Mouse (Mus musculus) lung, embryonic 16.5 days (tissue): ENCODE measurements around the gene Gm28230. TPM values are rescaled to one million over a fixed set of nuclear protein-coding genes. Genes with fewer than 3 reads are reported as not detected.
A peak's percentile ranks its signal among the peaks of the same experiment; 100 is the strongest.

Source experiments
- ATAC-seq: fragments of 200-750 bp; cut with Nextera tagmentation; 2 replicates; pipeline ENCODE4 v1.8.0; 2017; ENCODE audit warnings: low read depth, mild to moderate bottlenecking, moderate library complexity
- H3K27ac ChIP-seq: fragments of 300-500 bp; sonication (generic); 2 replicates; pipeline ENCODE4 v1.5.1; 2014; ENCODE audit warnings: mild to moderate bottlenecking, control low read depth, low read length
- H3K27me3 ChIP-seq: fragments of 300-500 bp; sonication (generic); 2 replicates; pipeline ENCODE4 v1.6.1; 2014; ENCODE audit warnings: low read depth, low read length, mixed read lengths; ENCODE audit not compliant: control insufficient read depth, insufficient read depth
- H3K36me3 ChIP-seq: fragments of 300-500 bp; sonication (generic); 2 replicates; pipeline ENCODE4 v1.6.1; 2014; ENCODE audit warnings: low read length; ENCODE audit not compliant: control insufficient read depth, insufficient read depth
- H3K4me1 ChIP-seq: fragments of 300-500 bp; sonication (generic); replicated peaks from 2 replicates; pipeline ENCODE4 v1.6.1; 2014; ENCODE audit warnings: low read length, mixed read lengths; ENCODE audit not compliant: control insufficient read depth, insufficient read depth
- H3K4me2 ChIP-seq: fragments of 300-500 bp; sonication (generic); 2 replicates; pipeline ENCODE4 v1.6.1; 2014; ENCODE audit warnings: low read depth, low read length, control low read depth
- H3K4me3 ChIP-seq: fragments of 300-500 bp; sonication (generic); 2 replicates; pipeline ENCODE4 v1.5.1; 2014; ENCODE audit warnings: mild to moderate bottlenecking, low read length, control low read depth
- H3K9ac ChIP-seq: fragments of 300-500 bp; sonication (generic); 2 replicates; pipeline ENCODE4 v1.6.1; 2014; ENCODE audit warnings: low read length, control low read depth
- H3K9me3 ChIP-seq: fragments of 300-500 bp; sonication (generic); 2 replicates; pipeline ENCODE4 v1.6.1; 2016; ENCODE audit warnings: low read length; ENCODE audit not compliant: control insufficient read depth
- WGBS: fragments of 180-500 bp; shearing (Covaris S2); extraction: QIAGEN DNeasy Blood & Tissue Kit; methylation state at CpG from one replicate; pipeline ENCODE4 v1.1.7; 2014; 5-methylcytosine and 5-hydroxymethylcytosine counted together
- polyA plus RNA-seq: library from polyadenylated mRNA; unstranded; fragments of >200 nt; fragmentation: Nextera tagmentation; extraction: Ambion mirVana; gene quantifications from 2 replicates; pipeline ENCODE4 v1.2.1, GENCODE M21; 2015

Gene Gm28230
- polyA plus RNA-seq, 1 experiment from 2014 or later = not detected

- Histone ChIP-seq H3K9me3 (no peaks in the 10 kb centered on the region), H3K27me3 (peaks cover 94% of the 10 kb centered on the region)
Measured at GRCm38 (mm10) chr2:74709465-74710419, 16.8 kb upstream of the Gm28230 start.

GRCm38 (mm10) chr2:74710929-74711543 is 15.5 kb upstream of the Gm28230 start:
- Histone ChIP-seq H3K9me3 (no peaks in the 10 kb centered on the region), H3K27ac (no peak overlapping the region), H3K4me3 (no peak overlapping the region), H3K9ac (no peak overlapping the region), H3K36me3 (no peaks in the 10 kb centered on the region), H3K4me1 (peaks cover 5% of the 10 kb centered on the region; the same call in 1 of the 2 replicates), H3K4me2 (no peak overlapping the region), H3K27me3 (peaks cover 94% of the 10 kb centered on the region)
- no peak for ATAC-seq
- under 1% methylated on average over 16 of the region's 16 CpGs for WGBS

More at GRCm38 (mm10) chr2:74709465-74710419, 16.8 kb upstream of the Gm28230 start:
- no peaks in the 10 kb centered on the region for H3K36me3 ChIP-seq
- peaks cover 13% of the 10 kb centered on the region for H3K4me1 ChIP-seq
- H3K4me2 ChIP-seq = no peak overlapping the region
- H3K9ac ChIP-seq = no peak overlapping the region
- ATAC-seq = no peak
- no peak overlapping the region for H3K27ac ChIP-seq
- 5% methylated on average over 5 of the region's 5 CpGs for WGBS
- no peak overlapping the region for H3K4me3 ChIP-seq

- Histone ChIP-seq H3K9ac (no peak within 1 kb of the TSS), H3K9me3 (no peaks in the 10 kb centered on the region), H3K4me3 (peak within 1 kb of the TSS; percentile 31), H3K27me3 (peaks cover 94% of the 10 kb centered on the region), H3K27ac (no peak within 1 kb of the TSS), H3K36me3 (no peaks in the 10 kb centered on the region), H3K4me2 (peak within 1 kb of the TSS; percentile 43), H3K4me1 (peaks cover 5% of the 10 kb centered on the region; the same call in 1 of the 2 replicates)
- peak; percentile 26; the same call in 1 of the 2 replicates for ATAC-seq
- under 1% methylated on average over 65 of the region's 65 CpGs for WGBS
Measured at GRCm38 (mm10) chr2:74711721-74712621, 14.6 kb upstream of the Gm28230 start, which contains the start of the genes Hoxd3 and Hoxd4. Gene Hoxd3, plus strand, starts transcription at chr2:74711927. Gene Hoxd4, plus strand, starts transcription at chr2:74711929.

- H3K4me3 ChIP-seq = no peak overlapping the region
Measured at GRCm38 (mm10) chr2:74713239-74714150, 13.0 kb upstream of the Gm28230 start.

GRCm38 (mm10) chr2:74714156-74714789 is 12.3 kb upstream of the Gm28230 start:
- no peak overlapping the region for H3K4me2 ChIP-seq
- 9% methylated on average over 18 of the region's 18 CpGs for WGBS
- no peaks in the 10 kb centered on the region for H3K9me3 ChIP-seq
- no peaks in the 10 kb centered on the region for H3K36me3 ChIP-seq
- no peak for ATAC-seq
- H3K27ac ChIP-seq = no peak overlapping the region
- no peak overlapping the region for H3K9ac ChIP-seq
- H3K4me3 ChIP-seq = no peak overlapping the region
- peaks cover 5% of the 10 kb centered on the region; the same call in 1 of the 2 replicates for H3K4me1 ChIP-seq
- peaks cover 93% of the 10 kb centered on the region for H3K27me3 ChIP-seq

More at GRCm38 (mm10) chr2:74713239-74714150, 13.0 kb upstream of the Gm28230 start:
- H3K36me3 ChIP-seq = no peaks in the 10 kb centered on the region
- 6% methylated on average over 19 of the region's 19 CpGs for WGBS
- H3K9me3 ChIP-seq = no peaks in the 10 kb centered on the region
- H3K27ac ChIP-seq = no peak overlapping the region
- H3K4me1 ChIP-seq = peaks cover 5% of the 10 kb centered on the region; the same call in 1 of the 2 replicates
- ATAC-seq = no peak
- no peak overlapping the region for H3K9ac ChIP-seq
- peaks cover 94% of the 10 kb centered on the region for H3K27me3 ChIP-seq
- H3K4me2 ChIP-seq = no peak overlapping the region

- H3K4me1 ChIP-seq = peaks cover 5% of the 10 kb centered on the region; the same call in 1 of the 2 replicates
- no peak overlapping the region for H3K4me2 ChIP-seq
- no peaks in the 10 kb centered on the region for H3K9me3 ChIP-seq
- H3K27me3 ChIP-seq = peaks cover 92% of the 10 kb centered on the region
- H3K4me3 ChIP-seq = no peak overlapping the region
- H3K9ac ChIP-seq = no peak overlapping the region
- no peaks in the 10 kb centered on the region for H3K36me3 ChIP-seq
- H3K27ac ChIP-seq = no peak overlapping the region
- WGBS = under 1% methylated on average over 14 of the region's 14 CpGs
- no peak for ATAC-seq
Measured at GRCm38 (mm10) chr2:74714881-74715280, 11.6 kb upstream of the Gm28230 start.

- H3K4me3 ChIP-seq = peak overlapping the region; percentile 17; the same call in 1 of the 2 replicates
Measured at GRCm38 (mm10) chr2:74715504-74716241, 10.9 kb upstream of the Gm28230 start.

More at GRCm38 (mm10) chr2:74715504-74716241, 10.9 kb upstream of the Gm28230 start:
- H3K4me2 ChIP-seq = peak overlapping the region; percentile 52
- peaks cover 5% of the 10 kb centered on the region; the same call in 1 of the 2 replicates for H3K4me1 ChIP-seq
- H3K27me3 ChIP-seq = peaks cover 92% of the 10 kb centered on the region
- H3K9ac ChIP-seq = no peak overlapping the region
- peak; percentile 78 for ATAC-seq
- no peaks in the 10 kb centered on the region for H3K36me3 ChIP-seq
- H3K27ac ChIP-seq = no peak overlapping the region
- no peaks in the 10 kb centered on the region for H3K9me3 ChIP-seq
- 5% methylated on average over 26 of the region's 26 CpGs for WGBS
